Mouse (Mus musculus): ENCODE measurements around the gene Zfp382. TPM values are rescaled to one million over a fixed set of nuclear protein-coding genes. Genes with fewer than 3 reads are reported as not detected.

Gene Zfp382
- 7.9 and 10.3 TPM in 2 replicates for polyA plus RNA-seq (2016; fragmentation: Nextera tagmentation; extraction: Ambion mirVana)

DNA sequence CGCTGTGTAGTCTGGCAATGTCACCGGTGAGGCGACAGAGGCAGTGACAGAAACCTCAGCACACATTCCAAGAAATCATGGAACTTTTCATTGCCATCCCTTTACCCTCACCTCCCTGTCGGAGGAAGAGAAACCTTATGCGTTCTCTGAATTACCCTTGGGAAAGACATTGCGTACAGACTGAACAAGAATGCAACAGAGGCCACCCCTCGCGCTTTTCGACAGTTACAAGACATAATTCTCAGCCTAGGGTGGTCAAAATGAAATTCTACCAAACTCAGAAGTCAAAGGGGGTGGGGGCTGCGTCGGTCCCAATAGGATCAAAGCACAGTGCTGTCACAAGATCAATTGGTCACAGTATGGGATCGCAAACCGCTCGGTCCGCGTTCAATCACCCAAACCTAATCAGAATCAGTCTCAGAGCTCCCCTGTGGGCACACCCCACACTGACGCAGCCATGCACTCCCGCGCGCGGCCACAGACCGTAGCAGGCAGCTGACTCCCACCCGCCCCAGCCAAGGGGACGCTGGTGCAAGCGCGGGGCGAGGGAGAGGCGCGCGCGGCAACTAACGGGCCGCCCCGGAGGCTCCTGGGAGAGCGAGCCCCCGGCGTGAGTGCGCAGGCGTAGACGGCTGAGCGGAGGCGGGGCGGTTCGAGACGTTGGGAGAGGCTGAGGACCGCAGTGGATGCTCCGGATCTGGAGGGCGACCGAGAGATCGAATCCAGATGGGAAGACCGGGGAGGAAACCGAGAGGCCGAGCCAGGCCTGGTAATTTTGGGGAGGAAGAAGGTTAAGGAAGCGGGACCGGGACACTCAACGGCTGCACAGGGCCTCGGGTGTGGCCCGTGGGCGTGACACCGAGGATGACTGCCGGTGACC, at the start of gene Zfp382:
Gene Zfp382, plus strand, starts transcription at position 635 of the 880 bp plus-strand sequence.
- Histone ChIP-seq H3K9me3 (replicated peaks) (no peaks in the 10 kb centered on the region), H3K27ac (peak within 1 kb of the TSS; percentile 92), H3K4me1 (peaks cover 9% of the 10 kb centered on the region; the same call in 1 of the 2 replicates), H3K4me3 (peak within 1 kb of the TSS; percentile 68), H3K27me3 (ENCODE audit: low read depth, poor library complexity, severe bottlenecking) (no peaks in the 10 kb centered on the region), H3K36me3 (peaks cover 15% of the 10 kb centered on the region; the same call in 1 of the 2 replicates)
- WGBS = under 1% methylated on average over 61 of the region's 61 CpGs
- peak; percentile 96 for DNase-seq (ENCODE audit: low spot score)

DNA sequence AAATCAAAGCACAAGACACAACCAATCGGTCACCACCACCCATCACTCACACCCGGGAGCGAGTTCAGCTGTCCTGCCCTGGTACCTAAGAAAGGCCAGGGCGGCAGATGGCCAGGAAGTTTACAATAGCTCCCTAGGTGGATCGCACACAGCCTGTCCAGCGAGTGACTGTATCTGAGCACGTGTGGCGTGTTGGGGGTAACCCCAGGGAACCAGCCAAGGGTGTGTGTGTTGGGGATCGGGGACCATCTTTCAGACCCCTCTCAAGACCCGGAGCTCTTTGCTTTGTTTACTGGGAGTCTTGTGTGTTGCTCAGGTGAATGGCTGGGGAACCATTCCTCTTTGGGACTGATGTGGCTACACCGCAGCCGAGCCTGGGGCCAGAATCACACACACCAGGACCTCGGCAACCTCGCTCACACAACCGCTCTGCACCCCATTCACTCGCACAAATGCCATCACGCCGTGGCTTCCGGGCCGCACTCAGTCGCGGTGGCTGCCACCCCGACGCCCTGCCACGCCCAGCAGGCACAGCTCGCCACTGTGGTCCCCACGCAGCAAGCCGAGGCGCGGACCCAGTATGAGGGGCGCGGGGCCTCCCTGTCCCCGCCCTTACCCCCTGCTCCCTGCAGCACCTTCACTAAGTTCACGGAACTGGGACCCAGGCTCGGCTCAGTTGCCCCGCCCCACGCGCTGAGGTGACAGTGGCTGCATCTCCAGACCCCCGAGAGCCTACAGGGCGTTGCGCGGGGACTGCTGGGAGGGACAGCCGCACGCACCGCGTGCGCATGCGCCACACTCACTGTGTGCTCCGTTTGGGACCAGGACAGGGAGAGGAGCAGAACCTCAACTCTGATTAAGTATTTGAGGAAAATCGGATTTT, 49.4 kb upstream of the Zfp382 start, which contains the start of gene Zfp82:
Gene Zfp82, minus strand, starts transcription at position 755 of the 883 bp plus-strand sequence.
- Histone ChIP-seq H3K4me1 (peaks cover 13% of the 10 kb centered on the region), H3K27me3 (ENCODE audit: low read depth, poor library complexity, severe bottlenecking) (no peaks in the 10 kb centered on the region), H3K27ac (peak within 1 kb of the TSS; percentile 88), H3K9me3 (replicated peaks) (no peaks in the 10 kb centered on the region), H3K36me3 (peaks cover 55% of the 10 kb centered on the region), H3K4me3 (peak within 1 kb of the TSS; percentile 90)
- under 1% methylated on average over 50 of the region's 50 CpGs for WGBS
- DNase-seq (ENCODE audit: low spot score) = peak; percentile 88

DNA sequence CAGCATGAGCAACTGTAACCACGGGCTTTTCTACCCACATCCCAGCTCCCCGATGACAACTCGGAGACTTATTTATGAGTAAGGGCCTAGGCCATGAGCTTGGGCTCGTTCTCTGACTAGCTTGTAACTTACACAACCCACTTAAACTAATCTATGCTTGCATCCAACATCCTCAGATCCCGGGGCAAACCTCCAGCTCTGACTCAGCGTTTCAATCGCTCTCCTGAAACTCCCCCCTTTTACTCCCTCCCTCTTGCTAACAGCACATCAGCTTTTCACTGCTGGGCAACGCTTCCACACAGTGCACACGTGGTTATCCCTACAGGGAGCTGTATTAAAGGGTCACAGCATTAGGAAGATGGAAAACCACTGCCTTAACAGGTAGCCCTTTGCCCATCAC, 35.2 kb upstream of the Zfp382 start:
- Histone ChIP-seq H3K9me3 (replicated peaks) (no peaks in the 10 kb centered on the region), H3K4me3 (no peak overlapping the region), H3K36me3 (peaks cover 66% of the 10 kb centered on the region), H3K27me3 (ENCODE audit: low read depth, poor library complexity, severe bottlenecking) (no peaks in the 10 kb centered on the region), H3K4me1 (peaks cover 26% of the 10 kb centered on the region), H3K27ac (no peak overlapping the region)
- no peak for DNase-seq (ENCODE audit: low spot score)
- WGBS = 92% methylated on average over 9 of the region's 9 CpGs

DNA sequence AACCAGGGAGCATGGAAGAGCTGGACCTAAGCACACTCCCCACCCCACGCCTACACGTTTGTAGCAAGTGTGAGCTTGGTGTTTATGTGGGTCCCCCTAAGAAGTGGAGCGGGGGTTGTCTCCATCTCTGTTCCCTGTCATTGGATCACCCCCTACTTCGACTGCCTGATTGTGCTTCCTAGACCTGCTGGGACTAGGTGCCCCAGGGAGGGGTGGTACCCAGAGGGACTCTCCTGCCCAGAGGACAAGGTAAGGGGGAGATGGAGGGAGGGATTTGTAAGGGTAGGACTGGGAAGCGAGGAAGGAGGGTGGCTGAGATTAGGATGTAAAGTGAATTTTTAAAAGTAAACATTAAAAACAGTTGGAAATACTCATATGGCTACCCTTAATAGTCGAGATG, 32.3 kb upstream of the Zfp382 start:
- Histone ChIP-seq H3K27me3 (ENCODE audit: low read depth, poor library complexity, severe bottlenecking) (no peaks in the 10 kb centered on the region), H3K4me3 (peak overlapping the region; percentile 81), H3K9me3 (replicated peaks) (no peaks in the 10 kb centered on the region), H3K36me3 (peaks cover 37% of the 10 kb centered on the region), H3K4me1 (peaks cover 32% of the 10 kb centered on the region), H3K27ac (peak overlapping the region; percentile 90)
- DNase-seq (ENCODE audit: low spot score) = peak; percentile 33
- WGBS = 13% methylated on average over 6 of the region's 6 CpGs

DNA sequence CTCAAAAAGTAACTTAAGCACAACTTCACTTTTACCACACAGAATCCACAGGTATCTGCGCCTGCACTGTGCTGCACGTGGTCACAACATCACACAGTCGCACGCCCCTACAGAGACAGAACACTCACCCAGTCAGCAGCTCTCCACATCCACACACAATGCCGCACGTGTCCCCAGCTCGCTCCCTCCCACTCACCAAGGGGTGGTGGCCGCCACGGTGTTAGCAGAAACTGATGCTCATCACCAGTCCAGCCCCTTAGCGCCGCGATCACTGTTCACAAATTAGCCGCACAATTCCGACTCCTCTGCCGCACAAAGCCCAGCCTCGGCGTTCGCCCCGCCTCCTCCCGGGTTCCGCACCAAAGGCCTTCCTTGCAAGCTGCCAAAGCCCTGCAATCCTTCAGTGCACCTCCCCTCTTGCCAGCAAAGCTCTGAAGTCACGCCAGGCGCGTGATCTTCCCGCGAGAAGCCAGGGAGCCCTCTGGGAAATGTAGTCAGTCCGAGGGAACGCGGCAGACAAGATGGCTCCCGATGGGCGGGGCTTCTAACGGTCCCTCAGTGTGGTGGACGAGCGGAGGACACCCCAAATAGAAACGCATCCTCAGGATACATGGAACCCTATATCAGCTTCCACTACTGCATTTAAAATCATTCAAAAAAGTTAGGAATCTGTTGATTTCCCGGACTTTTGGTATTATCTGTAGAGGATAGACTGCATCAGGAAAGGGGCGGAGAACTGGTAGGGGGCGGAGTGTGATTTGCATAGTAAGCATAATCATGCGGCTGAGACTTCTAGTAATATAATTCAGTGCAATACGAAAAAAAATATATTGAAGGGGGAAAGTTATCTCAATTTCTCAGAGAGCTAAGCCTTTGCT, 31.4 kb upstream of the Zfp382 start, which contains the start of the genes Gm26920 and Zfp566:
Gene Gm26920, minus strand, starts transcription at position 319 of the 878 bp plus-strand sequence.
Gene Zfp566, minus strand, starts transcription at position 436 of the 878 bp plus-strand sequence.
- WGBS = under 1% methylated on average over 40 of the region's 40 CpGs
- H3K4me3 ChIP-seq = peak within 1 kb of the TSS; percentile 81
- H3K36me3 ChIP-seq = peaks cover 27% of the 10 kb centered on the region
- peak; percentile 96 for DNase-seq (ENCODE audit: low spot score)
- peak within 1 kb of the TSS; percentile 90 for H3K27ac ChIP-seq
- no peaks in the 10 kb centered on the region for H3K9me3 ChIP-seq (replicated peaks)
- H3K4me1 ChIP-seq = peaks cover 35% of the 10 kb centered on the region
- no peaks in the 10 kb centered on the region for H3K27me3 ChIP-seq (ENCODE audit: low read depth, poor library complexity, severe bottlenecking)

DNA sequence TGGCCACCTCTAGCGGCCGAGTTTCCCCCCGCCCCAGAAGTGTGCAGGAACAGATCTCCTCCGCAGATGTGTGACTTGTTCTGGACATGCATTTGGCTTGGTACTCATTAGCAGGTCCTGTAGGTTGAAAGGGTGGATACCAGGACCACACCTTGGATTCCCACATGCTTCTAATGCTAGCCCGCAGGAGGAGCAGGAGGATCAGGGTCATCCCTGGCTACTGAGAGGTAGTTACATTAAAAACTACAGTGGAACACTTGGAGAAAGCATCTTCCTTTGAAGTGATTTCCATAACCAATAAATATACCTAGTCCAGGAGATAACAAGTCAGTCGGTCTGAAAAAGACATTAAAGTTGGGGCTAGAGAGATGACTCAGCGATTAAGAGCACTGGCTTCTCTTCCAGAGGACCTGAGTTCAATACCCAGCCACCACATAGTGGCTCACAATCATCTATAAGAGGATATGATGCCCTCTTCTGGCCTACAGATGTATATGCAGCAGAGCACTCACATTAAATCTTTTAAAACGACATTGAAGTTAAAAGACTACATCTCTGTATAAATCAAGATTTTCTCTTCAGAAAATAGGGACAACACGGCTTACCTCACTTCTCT, 30.7 kb upstream of the Zfp382 start:
- H3K27me3 ChIP-seq (ENCODE audit: low read depth, poor library complexity, severe bottlenecking) = no peaks in the 10 kb centered on the region
- peak overlapping the region; percentile 81 for H3K4me3 ChIP-seq
- WGBS = 10% methylated on average over 9 of the region's 9 CpGs
- H3K36me3 ChIP-seq = peaks cover 20% of the 10 kb centered on the region
- peak overlapping the region; percentile 90 for H3K27ac ChIP-seq
- H3K9me3 ChIP-seq (replicated peaks) = no peaks in the 10 kb centered on the region
- peaks cover 38% of the 10 kb centered on the region for H3K4me1 ChIP-seq
- no peak for DNase-seq (ENCODE audit: low spot score)

DNA sequence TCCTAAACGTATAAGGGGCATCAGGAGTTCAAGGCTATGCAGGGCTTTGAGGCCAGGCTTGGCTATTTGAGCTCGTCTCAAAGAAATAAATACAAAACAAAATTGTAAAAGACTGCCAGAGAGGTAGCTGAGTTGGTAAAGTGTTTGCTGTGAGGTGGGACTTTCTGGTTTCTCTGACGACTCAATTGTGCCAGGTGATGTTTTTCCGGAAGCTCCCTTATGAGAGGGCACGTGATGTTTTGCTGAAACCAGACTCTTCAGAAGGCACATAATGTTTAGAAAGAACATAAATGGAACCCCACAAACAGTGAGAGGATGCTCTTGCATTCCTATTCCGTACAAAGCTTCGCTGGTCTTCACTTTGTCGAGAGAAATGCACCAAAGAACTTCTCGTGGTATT, 29.1 kb upstream of the Zfp382 start:
- H3K36me3 ChIP-seq = peaks cover 13% of the 10 kb centered on the region
- DNase-seq (ENCODE audit: low spot score) = no peak
- 85% methylated on average over 9 of the region's 9 CpGs for WGBS
- peaks cover 40% of the 10 kb centered on the region for H3K4me1 ChIP-seq
- H3K27ac ChIP-seq = no peak overlapping the region
- no peak overlapping the region for H3K4me3 ChIP-seq
- no peaks in the 10 kb centered on the region for H3K27me3 ChIP-seq (ENCODE audit: low read depth, poor library complexity, severe bottlenecking)
- no peaks in the 10 kb centered on the region for H3K9me3 ChIP-seq (replicated peaks)

DNA sequence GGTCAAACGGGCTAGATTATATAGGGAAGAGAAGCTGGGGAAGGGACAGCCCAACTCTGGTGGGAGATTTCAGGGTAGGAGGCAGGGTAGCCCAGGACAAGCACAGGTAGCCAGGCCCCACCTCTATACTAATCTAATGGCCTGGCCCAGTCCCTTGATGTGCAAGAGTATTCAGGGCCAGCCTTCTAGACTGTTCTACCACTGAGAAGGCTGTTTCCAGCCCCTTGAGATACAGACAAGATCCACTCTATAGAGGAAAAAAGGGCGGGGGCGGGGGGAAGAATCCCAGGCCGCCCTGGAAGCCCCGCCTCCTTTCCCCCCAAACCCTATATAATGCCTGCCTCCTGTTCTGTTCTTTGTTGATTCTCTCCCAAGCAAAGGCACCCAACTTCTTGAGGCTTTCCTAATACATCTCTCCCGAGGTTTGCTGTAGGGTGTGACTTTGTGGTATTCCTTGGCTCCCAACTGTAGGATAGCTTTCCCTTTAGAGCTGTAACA, 27.8 kb upstream of the Zfp382 start:
- 70% methylated on average over 6 of the region's 6 CpGs for WGBS
- peaks cover 22% of the 10 kb centered on the region for H3K36me3 ChIP-seq
- peak overlapping the region; percentile 67 for H3K4me3 ChIP-seq
- no peak for DNase-seq (ENCODE audit: low spot score)
- H3K27me3 ChIP-seq (ENCODE audit: low read depth, poor library complexity, severe bottlenecking) = no peaks in the 10 kb centered on the region
- H3K9me3 ChIP-seq (replicated peaks) = no peaks in the 10 kb centered on the region
- H3K27ac ChIP-seq = peak overlapping the region; percentile 96
- H3K4me1 ChIP-seq = peaks cover 28% of the 10 kb centered on the region

DNA sequence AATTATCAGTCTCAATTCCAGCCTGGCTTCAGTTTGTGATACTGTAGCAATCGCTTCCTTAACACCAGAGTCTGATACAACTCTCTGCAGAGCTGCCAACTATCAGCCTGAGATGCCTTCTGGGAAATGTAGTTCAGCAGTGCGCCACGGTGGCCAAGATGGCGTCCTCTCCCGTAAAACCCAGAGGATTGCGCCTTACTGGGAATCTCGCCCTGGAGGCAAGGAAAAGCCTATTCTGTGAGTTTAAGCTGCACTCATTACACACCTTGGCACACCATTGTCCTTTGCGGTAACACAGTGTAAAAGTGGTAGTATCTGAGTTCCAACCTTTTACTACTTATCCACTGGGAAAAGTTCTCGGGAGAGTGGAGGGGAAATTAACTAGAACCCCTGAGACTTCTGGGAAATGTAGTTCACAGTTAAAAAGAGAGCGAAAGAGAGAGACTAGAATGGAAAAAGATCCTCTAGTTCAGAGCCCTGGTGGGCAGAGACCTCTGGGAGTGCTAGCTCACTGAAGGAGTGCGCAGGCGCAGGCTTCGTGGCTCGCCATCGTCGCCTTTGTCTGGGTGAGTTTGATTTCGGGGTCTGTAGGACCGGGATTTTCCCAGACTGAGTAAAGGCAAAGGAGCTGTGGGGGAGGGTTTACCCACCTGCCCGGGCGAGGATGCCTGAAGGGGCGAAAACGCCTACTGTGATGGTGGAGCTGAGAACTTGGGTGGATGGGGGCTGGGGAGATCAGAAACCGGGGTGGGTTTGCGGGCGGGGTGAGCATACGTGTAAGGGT, 26.9 kb upstream of the Zfp382 start, which contains the start of gene Zfp260:
Gene Zfp260, plus strand, starts transcription at position 132 of the 784 bp plus-strand sequence.
- Histone ChIP-seq H3K36me3 (peaks cover 31% of the 10 kb centered on the region), H3K4me3 (peak within 1 kb of the TSS; percentile 67), H3K27ac (peak within 1 kb of the TSS; percentile 96), H3K9me3 (replicated peaks) (no peaks in the 10 kb centered on the region), H3K27me3 (ENCODE audit: low read depth, poor library complexity, severe bottlenecking) (no peaks in the 10 kb centered on the region), H3K4me1 (peaks cover 21% of the 10 kb centered on the region)
- under 1% methylated on average over 26 of the region's 26 CpGs for WGBS
- peak; percentile 94 for DNase-seq (ENCODE audit: low spot score)

DNA sequence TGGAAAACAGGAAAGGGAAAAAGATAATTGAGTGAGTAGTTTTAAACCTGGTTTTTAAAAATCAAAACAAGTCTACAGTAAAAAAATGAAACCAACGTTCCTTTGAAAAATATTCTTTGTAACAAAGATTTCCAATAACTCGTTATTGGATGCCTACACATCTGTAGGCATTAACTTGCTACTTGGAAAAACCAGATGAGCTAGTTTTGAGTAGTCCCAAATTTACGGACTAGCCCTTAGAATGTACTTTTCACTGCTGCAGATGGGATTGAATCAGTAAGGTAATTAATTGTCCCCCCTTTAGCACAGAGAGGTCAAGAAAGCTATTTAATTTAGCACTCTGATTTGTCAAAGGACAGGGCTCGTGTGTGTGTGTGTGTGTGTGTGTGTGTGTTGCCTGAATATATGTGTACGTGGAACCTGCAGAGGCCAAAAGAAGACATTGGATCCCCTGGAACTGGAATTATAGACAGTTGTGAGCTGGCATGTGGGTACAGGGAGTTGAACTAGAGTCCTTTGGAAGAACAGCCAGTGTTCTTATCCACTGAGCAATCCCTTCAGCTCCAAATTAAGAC, 26.1 kb upstream of the Zfp382 start:
- Histone ChIP-seq H3K4me3 (peak overlapping the region; percentile 67), H3K9me3 (replicated peaks) (no peaks in the 10 kb centered on the region), H3K36me3 (peaks cover 37% of the 10 kb centered on the region), H3K4me1 (peaks cover 21% of the 10 kb centered on the region), H3K27me3 (ENCODE audit: low read depth, poor library complexity, severe bottlenecking) (no peaks in the 10 kb centered on the region), H3K27ac (peak overlapping the region; percentile 96)
- peak; percentile 35 for DNase-seq (ENCODE audit: low spot score)
- 23% methylated on average over 5 of the region's 5 CpGs for WGBS

Measured in limb, embryonic 10.5 days (tissue).